Mouse (Mus musculus) heart, adult 2 months (tissue): ENCODE results near the gene Ube2j2.

Source experiments
- CTCF ChIP-seq: fragments of 200-600 bp; IDR thresholded peaks from 2 replicates; pipeline ENCODE4 v1.8.1; 2022; ENCODE audit warnings: antibody characterized with exemption, mild to moderate bottlenecking, moderate library complexity
- POLR2A ChIP-seq: fragments of 200-500 bp; IDR thresholded peaks from 2 replicates; pipeline ENCODE4 v1.6.1; 2011; ENCODE audit warnings: mild to moderate bottlenecking, low read depth, low read length, control low read depth; ENCODE audit not compliant: insufficient read depth

GRCm38 (mm10) chr4:155904318-155905102 lies 39.1 kb upstream of the Ube2j2 start:
- peak; percentile 34 for TF ChIP-seq CTCF
- TF ChIP-seq POLR2A, result no peak
